Mouse (Mus musculus) limb, embryonic 12.5 days (tissue): ENCODE measurements around the gene Mroh2a. TPM values are rescaled to one million over a fixed set of nuclear protein-coding genes. Genes with fewer than 3 reads are reported as not detected.
"Not testable (repeated sequence)": the region's sequence is repeated elsewhere in the genome, so short reads cannot be mapped to it uniquely, and the experiment has no call there.

ENCODE experiments used
- ATAC-seq: fragments of 200-750 bp; cut with Nextera tagmentation; 2 replicates; pipeline ENCODE4 v1.8.0; 2017; ENCODE audit warnings: low read depth, moderate TSS enrichment; ENCODE audit not compliant: insufficient number of reproducible peaks, insufficient read depth, low FRiP score, low TSS enrichment
- H3K27ac ChIP-seq: fragments of 300-500 bp; sonication (generic); 2 replicates; pipeline ENCODE4 v1.5.1; 2016; ENCODE audit warnings: mild to moderate bottlenecking, moderate library complexity
- H3K27me3 ChIP-seq: fragments of 300-500 bp; sonication (generic); 2 replicates; pipeline ENCODE4 v1.6.1; 2016; ENCODE audit warnings: mild to moderate bottlenecking, moderate library complexity
- H3K36me3 ChIP-seq: fragments of 300-500 bp; sonication (generic); 2 replicates; pipeline ENCODE4 v1.6.1; 2016; ENCODE audit warnings: mild to moderate bottlenecking, moderate library complexity
- H3K4me1 ChIP-seq: fragments of 300-500 bp; sonication (generic); replicated peaks from 2 replicates; pipeline ENCODE4 v1.6.1; 2016
- H3K4me2 ChIP-seq: fragments of 300-500 bp; sonication (generic); 2 replicates; pipeline ENCODE4 v1.6.1; 2016; ENCODE audit warnings: mild to moderate bottlenecking, moderate library complexity
- H3K4me3 ChIP-seq: fragments of 300-500 bp; sonication (generic); replicated peaks from 2 replicates; pipeline ENCODE4 v1.5.1; 2016; ENCODE audit warnings: mild to moderate bottlenecking
- H3K9ac ChIP-seq: fragments of 300-500 bp; sonication (generic); replicated peaks from 2 replicates; pipeline ENCODE4 v1.6.1; 2016; ENCODE audit warnings: mild to moderate bottlenecking, moderate library complexity
- H3K9me3 ChIP-seq: fragments of 300-500 bp; sonication (generic); 2 replicates; pipeline ENCODE4 v1.6.1; 2016; ENCODE audit warnings: mild to moderate bottlenecking, moderate library complexity
- WGBS: fragments of 180-500 bp; shearing (Covaris S2); methylation state at CpG from one replicate; pipeline ENCODE4 v1.1.7; 2016; 5-methylcytosine and 5-hydroxymethylcytosine counted together
- polyA plus RNA-seq: library from polyadenylated mRNA; unstranded; fragments of >200 nt; fragmentation: Nextera tagmentation; extraction: Ambion mirVana; gene quantifications from 2 replicates; pipeline ENCODE4 v1.2.1, GENCODE M21; 2016

Gene Mroh2a
- polyA plus RNA-seq, 1 experiment from 2014 or later = 2.0 TPM

DNA sequence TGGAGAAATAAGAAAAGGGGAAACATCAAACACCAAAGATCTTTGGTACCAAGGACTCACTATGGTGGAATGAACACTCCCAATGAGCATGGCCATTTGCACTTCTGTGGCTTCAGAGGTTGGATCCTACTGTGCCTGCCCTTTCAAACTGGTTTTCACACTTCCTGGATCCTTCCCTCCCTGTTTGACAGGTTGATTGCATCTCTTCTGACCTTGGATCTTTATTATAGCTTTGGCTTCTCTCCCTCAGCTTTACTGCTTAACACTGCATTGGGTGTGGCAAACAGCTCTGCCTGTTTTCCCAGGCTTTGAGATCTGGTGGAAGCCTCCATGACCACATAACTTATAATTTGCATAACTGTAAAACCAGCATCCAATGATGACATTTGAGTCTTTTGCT is 6.5 kb upstream of the Mroh2a start:
- H3K9me3 ChIP-seq = peaks cover 23% of the 10 kb centered on the region
- H3K9ac ChIP-seq = no peak overlapping the region
- no peaks in the 10 kb centered on the region for H3K27me3 ChIP-seq
- H3K4me1 ChIP-seq = no peaks in the 10 kb centered on the region
- H3K4me3 ChIP-seq = no peak overlapping the region
- H3K36me3 ChIP-seq = no peaks in the 10 kb centered on the region
- ATAC-seq = no peak
- no peak overlapping the region for H3K27ac ChIP-seq
- no peak overlapping the region for H3K4me2 ChIP-seq

DNA sequence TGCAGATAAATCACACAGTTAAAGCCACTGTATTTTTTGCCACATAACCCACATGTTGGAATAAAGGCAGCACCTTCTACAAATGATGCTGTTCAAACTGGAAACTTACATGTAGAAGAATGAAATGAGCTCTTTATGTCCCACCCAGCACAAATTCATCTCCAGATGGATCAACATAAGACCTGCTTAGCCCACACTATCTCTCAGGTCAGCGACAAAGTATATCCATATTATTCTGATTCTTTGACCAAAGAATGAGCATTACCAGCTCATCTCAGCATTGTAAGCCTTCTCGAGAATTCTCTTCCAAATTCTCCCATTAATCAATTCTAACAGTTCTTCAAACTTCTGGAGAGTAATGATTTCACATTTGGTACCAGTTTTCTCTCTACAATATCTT is 4.6 kb upstream of the Mroh2a start:
- 54% methylated on average over 2 of the region's 2 CpGs for WGBS
- ATAC-seq = no peak
- no peaks in the 10 kb centered on the region for H3K36me3 ChIP-seq

DNA sequence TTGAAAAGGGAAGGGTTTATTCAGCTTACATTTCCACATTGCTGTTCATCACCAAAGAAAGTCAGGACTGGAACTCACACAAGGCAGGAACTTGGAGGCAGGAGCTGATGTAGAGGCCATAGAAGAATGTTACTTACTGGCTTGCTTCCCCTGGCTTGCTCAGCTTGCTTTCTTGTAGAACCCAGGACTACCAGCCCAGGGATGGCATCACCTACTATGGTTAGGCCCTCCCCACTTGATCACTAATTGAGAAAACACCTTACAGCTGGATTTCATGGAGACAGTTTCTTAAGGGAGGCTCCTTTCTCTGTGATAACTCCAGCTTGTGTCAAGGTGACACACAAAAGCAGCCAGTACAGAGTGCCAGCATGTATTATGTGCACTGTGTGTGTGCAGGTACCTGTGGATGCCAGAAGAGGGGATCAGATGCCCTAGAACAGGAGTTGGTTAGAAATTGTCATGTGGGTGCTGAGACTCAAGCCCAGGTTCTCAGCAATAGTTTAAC is 3.7 kb upstream of the Mroh2a start:
- H3K4me2 ChIP-seq, H3K9ac ChIP-seq, H3K4me3 ChIP-seq, H3K36me3 ChIP-seq, H3K27ac ChIP-seq, ATAC-seq, H3K27me3 ChIP-seq, H3K4me1 ChIP-seq: not testable (repeated sequence)
- peaks cover 28% of the 10 kb centered on the region for H3K9me3 ChIP-seq

More for the DNA sequence above, 4.6 kb upstream of the Mroh2a start:
- Histone ChIP-seq H3K4me1 (no peaks in the 10 kb centered on the region), H3K4me2 (no peak overlapping the region), H3K4me3 (no peak overlapping the region), H3K27ac (no peak overlapping the region), H3K27me3 (no peaks in the 10 kb centered on the region), H3K9ac (no peak overlapping the region), H3K9me3 (peaks cover 25% of the 10 kb centered on the region)

DNA sequence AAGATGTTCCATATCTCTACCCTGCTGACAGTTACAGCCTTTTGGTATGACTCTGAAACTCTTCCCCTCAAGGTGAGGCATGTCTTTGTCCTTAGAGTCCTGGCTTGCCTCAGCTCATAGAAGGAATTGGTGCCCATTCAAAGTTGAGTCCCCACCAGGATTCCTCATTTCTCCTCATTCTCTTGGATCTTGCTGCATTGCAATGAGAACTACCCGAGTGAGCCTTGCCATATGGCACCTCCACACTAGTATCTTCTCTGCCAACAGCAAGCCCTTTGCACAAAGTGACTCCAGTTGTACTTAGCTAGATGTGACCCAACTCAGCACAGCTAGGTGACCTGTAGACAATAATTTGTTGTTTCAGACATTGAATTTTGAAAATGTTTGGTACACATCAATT is 3.2 kb upstream of the Mroh2a start:
- Histone ChIP-seq H3K36me3 (no peaks in the 10 kb centered on the region), H3K4me2 (no peak overlapping the region), H3K27me3 (no peaks in the 10 kb centered on the region), H3K27ac (no peak overlapping the region), H3K4me1 (no peaks in the 10 kb centered on the region), H3K9ac (no peak overlapping the region), H3K9me3 (peaks cover 34% of the 10 kb centered on the region), H3K4me3 (no peak overlapping the region)
- ATAC-seq = no peak
- WGBS = 53% methylated on average over 1 of the region's 1 CpGs

DNA sequence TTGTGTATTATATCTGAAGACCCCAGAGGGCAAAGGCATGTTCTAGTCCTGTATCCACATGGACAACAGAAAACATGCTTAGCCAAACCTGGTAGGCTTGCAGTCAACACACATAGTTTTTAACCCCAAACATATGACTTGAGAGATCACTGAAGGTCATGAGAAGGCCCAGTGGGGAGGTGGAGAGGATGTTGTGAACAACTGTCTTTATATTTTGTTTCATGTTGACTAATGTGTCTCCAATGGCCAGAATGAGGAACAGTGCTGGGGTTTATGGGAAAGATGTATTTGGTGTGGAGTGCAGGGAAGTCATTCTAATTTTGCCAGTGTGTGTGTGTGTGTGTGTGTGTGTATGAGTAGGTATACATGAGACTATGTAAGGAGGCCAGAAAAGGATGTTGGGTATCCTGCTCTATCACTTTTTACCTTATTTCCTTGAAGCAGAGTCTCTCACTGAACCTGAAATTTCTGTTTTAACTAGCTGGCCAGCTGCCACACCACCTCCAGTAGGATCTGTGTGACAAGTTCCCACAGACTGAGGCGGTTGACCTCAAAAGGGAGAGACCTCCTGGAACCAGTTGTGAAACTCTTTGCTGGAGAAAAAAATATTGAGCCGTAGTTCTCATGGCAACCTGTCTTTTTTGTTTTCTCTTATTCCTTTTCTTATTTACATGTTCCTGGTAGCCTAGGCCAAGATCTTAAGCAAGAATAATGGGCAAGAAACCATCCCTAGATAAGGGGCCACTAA is 2.6 kb upstream of the Mroh2a start:
- WGBS = 66% methylated on average over 2 of the region's 2 CpGs
- H3K9me3 ChIP-seq = peaks cover 40% of the 10 kb centered on the region
- H3K27me3 ChIP-seq = no peaks in the 10 kb centered on the region
- no peak overlapping the region for H3K9ac ChIP-seq
- H3K4me2 ChIP-seq = no peak overlapping the region
- no peak overlapping the region for H3K4me3 ChIP-seq
- ATAC-seq = no peak
- H3K27ac ChIP-seq = no peak overlapping the region
- no peaks in the 10 kb centered on the region for H3K4me1 ChIP-seq
- H3K36me3 ChIP-seq = no peaks in the 10 kb centered on the region

DNA sequence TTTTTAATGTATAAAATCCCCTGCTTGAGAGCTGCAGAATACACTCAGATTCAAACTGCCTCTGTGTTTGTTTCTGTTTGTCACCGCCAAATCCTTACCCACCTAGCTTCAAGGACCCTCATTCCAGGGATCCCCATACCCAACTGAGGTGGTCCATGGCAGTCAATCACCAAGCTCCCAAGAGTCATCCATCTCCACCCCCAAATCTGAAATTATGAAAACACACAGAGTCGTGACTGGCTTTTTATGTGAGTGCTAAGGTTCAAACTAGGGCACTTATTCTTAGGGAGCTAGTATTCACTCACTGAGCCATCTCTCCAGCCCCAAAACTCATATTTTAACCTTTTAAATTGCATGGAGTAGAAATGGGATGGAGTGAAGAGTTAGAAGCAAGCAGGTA is 1.5 kb upstream of the Mroh2a start:
- H3K4me1 ChIP-seq, H3K9ac ChIP-seq, H3K27me3 ChIP-seq, H3K27ac ChIP-seq, H3K4me2 ChIP-seq, H3K4me3 ChIP-seq, H3K36me3 ChIP-seq, ATAC-seq: not testable (repeated sequence)
- WGBS = 36% methylated on average over 2 of the region's 2 CpGs
- H3K9me3 ChIP-seq = peaks cover 51% of the 10 kb centered on the region

DNA sequence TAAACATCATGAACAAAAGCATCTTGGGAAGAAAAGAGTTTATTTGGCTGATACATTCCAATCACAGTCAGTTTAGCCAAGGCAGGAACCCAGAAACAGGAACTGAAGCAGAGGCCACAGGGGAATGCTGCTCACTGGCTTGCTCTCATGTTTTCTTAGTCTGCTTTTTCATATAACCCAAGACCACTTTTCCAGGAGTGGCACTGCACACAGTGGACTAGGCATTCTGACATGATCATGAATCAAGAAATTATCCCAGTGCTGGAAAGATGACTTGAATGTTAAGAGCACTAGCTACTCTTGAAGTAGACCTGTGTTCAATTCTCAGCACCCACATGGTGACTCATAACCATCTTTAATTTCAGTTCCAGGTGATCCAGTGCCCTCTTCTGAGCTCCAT is 1.0 kb upstream of the Mroh2a start:
- Histone ChIP-seq H3K4me3 (no peak overlapping the region), H3K4me2 (no peak overlapping the region), H3K9me3 (peaks cover 55% of the 10 kb centered on the region), H3K27me3 (no peaks in the 10 kb centered on the region), H3K9ac (no peak overlapping the region), H3K4me1 (no peaks in the 10 kb centered on the region), H3K27ac (no peak overlapping the region), H3K36me3 (no peaks in the 10 kb centered on the region)
- no peak for ATAC-seq

DNA sequence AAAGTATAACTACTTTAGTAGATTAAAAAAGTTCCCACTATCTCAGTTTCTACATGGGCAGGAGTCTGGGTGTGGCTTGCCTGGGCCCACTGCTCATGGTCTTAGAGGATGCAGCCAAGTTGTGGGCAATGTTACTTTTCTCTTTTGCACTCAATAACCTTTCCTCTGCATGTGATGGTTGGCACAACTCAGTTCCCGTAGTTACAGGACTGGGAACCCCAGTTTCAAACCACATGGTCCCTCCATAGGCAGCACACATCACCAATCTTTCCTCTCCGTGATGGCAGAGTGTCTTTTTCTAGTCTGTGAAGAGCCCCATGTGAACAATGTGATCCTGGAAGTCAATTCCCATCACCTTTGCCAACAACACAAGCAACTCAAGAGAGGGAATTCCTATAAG is 696 bp downstream of the Mroh2a start:
- H3K36me3 ChIP-seq = no peaks in the 10 kb centered on the region
- WGBS = 61% methylated on average over 2 of the region's 2 CpGs
- H3K9ac ChIP-seq = no peak overlapping the region
- no peaks in the 10 kb centered on the region for H3K27me3 ChIP-seq
- H3K27ac ChIP-seq = no peak overlapping the region
- H3K4me2 ChIP-seq = no peak overlapping the region
- no peak overlapping the region for H3K4me3 ChIP-seq
- H3K4me1 ChIP-seq = no peaks in the 10 kb centered on the region
- H3K9me3 ChIP-seq = peaks cover 73% of the 10 kb centered on the region
- ATAC-seq = no peak

DNA sequence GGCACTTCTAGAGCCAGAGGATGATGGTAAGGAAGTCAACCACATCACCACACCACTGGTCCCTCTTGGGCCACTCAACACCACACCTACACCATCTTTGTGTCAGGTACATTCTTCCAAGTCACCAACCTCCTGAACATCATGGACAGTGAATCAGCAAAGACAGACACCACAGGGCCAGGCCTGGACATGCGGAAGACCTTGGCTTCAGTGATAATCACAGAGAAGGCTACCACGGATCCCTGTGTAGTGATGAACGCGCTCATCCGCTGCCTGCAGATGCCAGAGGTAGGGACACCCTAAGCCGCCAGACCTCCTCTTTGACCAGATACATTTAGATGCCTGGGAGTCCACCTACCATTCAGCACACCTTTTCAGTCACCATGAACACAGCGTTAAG is 1.3 kb downstream of the Mroh2a start:
- peaks cover 79% of the 10 kb centered on the region for H3K9me3 ChIP-seq
- no peak overlapping the region for H3K4me2 ChIP-seq
- no peaks in the 10 kb centered on the region for H3K4me1 ChIP-seq
- no peak overlapping the region for H3K4me3 ChIP-seq
- 69% methylated on average over 7 of the region's 7 CpGs for WGBS
- no peaks in the 10 kb centered on the region for H3K27me3 ChIP-seq
- no peak for ATAC-seq
- H3K9ac ChIP-seq = no peak overlapping the region
- H3K36me3 ChIP-seq = no peaks in the 10 kb centered on the region
- H3K27ac ChIP-seq = no peak overlapping the region

DNA sequence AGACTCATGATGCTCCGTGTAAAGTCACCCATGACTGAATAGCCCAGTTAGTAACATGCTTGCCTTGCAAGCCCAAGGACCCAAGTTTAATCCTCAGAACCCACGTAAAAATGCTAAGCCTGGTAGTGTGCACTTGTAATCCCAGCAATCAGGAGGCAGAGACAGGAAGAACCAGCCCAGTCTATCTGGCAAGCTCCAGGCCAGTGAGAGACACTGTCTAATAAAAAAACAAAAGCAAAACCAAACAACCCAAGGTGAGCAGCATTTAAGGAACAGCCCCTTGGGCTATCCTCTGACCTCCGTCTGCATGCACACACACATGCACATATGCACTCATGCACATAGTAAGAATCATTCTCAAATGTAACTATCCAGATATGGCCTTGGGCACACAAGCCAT is 2.8 kb downstream of the Mroh2a start:
- no peak for ATAC-seq
- Histone ChIP-seq H3K9ac (no peak overlapping the region), H3K27ac (no peak overlapping the region), H3K4me2 (no peak overlapping the region), H3K4me3 (no peak overlapping the region), H3K4me1 (no peaks in the 10 kb centered on the region), H3K9me3 (peaks cover 94% of the 10 kb centered on the region), H3K36me3 (no peaks in the 10 kb centered on the region), H3K27me3 (no peaks in the 10 kb centered on the region)
- WGBS = 83% methylated on average over 3 of the region's 3 CpGs

DNA sequence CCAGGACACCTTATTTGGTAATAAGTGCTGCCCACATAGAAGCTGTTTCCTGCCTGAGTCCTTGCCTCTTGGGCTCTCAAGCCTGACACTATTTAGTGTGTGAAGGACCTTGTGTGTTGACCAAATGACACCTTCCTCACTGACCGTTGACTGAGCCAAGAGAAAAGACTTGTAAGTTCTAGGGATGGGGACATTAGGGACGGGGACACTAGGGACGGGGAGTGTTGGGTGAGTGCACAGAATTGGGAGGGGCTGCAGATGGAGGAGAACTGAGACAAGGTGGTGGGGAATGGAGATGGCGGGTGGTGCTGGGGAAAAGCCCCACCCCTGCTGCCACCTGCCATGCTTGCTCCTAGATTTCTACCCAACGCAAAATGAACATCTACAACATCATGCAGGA is 3.2 kb downstream of the Mroh2a start:
- Histone ChIP-seq H3K9me3 (peaks cover 98% of the 10 kb centered on the region), H3K4me3 (no peak overlapping the region), H3K27me3 (no peaks in the 10 kb centered on the region), H3K36me3 (no peaks in the 10 kb centered on the region), H3K4me2 (no peak overlapping the region), H3K4me1 (no peaks in the 10 kb centered on the region), H3K27ac (no peak overlapping the region), H3K9ac (no peak overlapping the region)
- ATAC-seq = no peak
- WGBS = 85% methylated on average over 5 of the region's 5 CpGs

DNA sequence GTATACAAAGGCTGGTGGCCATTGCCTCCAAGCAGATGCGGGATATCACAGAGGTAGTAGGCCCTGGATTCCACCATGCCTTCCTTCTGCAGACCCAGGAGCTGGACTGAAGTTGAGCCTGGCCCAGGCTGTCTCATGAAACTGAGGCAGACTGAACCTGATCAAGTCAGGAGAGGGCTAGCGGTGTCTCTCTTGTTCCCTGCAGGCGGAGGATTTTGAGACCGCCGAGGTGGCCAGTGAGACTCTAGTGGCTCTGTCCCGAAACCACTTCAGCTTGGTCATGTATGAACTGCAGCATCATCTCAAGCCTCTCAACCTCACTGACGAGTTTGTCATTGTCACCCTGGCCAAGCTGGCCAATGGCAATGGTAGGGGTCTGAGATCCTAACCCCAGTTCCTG is 3.6 kb downstream of the Mroh2a start:
- Histone ChIP-seq H3K4me1 (no peaks in the 10 kb centered on the region), H3K27ac (no peak overlapping the region), H3K36me3 (no peaks in the 10 kb centered on the region), H3K9me3 (peaks cover 100% of the 10 kb centered on the region), H3K4me2 (no peak overlapping the region), H3K27me3 (no peaks in the 10 kb centered on the region), H3K4me3 (no peak overlapping the region), H3K9ac (no peak overlapping the region)
- WGBS = 72% methylated on average over 7 of the region's 7 CpGs
- no peak for ATAC-seq
